Mouse (Mus musculus) E14TG2a.4 (cell line): ENCODE results near the gene Fam25c.

Source experiments
- CTCF ChIP-seq: conservative IDR thresholded peaks from 2 replicates; pipeline ENCODE4 v1.5.1; 2014; ENCODE audit warnings: low read length
- NANOG ChIP-seq: IDR thresholded peaks from 2 replicates; pipeline ENCODE4 v1.6.1; 2014; ENCODE audit warnings: borderline replicate concordance, low read length, mixed read lengths

DNA sequence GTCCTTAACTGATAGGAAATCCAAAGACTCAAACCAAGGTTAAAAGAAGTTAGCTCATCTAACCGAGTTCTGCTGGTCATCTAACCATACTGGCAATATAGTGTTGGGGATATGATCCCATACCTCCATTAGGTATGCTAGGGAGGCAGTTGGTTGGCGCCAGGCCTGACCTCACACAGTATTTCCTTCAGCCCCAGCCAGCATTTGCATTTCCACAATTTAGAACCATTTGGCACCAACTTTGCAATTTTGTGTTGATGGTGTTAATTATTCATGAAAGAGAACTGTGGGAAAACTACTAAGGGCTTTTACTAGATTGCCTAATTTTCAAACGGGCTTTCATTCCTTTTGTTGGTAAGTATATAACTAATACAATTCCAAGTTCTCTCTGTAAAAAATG lies 23.3 kb downstream of the Fam25c start:
- TF ChIP-seq NANOG, result no peak
- no peak for TF ChIP-seq CTCF
